Mouse (Mus musculus) cerebellum, adult 11 months (tissue): ENCODE results near the gene Bace2.

Experiments used
- DNase-seq: peaks from one replicate; pipeline ENCODE4 v3.0.0; 2022

Bace2 gene

DNA sequence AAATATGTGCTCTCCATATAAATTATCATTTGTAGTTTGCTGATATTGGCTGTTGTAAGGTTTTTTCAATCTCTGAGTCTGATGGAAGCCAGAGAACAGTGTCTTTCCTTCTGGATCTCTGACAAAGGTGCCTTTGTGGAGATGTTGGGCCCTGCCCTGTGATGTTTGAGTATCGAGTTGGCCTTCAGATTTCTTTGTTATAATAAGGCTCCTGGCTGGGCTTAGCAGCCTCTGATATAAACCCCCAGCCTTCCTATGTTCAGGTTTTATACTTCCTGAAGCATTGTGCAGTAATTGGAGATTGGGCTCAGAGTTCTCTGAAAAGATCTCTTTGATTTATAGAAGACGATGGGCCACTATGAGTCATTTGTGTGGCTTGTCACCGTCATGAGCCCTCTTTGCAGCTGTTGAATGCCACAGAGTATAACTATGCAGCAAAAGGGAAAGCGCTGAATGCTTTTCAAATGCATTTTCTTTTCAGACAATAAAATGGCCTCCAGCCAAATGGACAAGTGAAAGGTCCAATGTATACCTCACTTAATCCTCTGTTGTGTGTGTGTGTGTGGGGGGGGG lies 45.8 kb downstream of the Bace2 start:
- no peak for DNase-seq

DNA sequence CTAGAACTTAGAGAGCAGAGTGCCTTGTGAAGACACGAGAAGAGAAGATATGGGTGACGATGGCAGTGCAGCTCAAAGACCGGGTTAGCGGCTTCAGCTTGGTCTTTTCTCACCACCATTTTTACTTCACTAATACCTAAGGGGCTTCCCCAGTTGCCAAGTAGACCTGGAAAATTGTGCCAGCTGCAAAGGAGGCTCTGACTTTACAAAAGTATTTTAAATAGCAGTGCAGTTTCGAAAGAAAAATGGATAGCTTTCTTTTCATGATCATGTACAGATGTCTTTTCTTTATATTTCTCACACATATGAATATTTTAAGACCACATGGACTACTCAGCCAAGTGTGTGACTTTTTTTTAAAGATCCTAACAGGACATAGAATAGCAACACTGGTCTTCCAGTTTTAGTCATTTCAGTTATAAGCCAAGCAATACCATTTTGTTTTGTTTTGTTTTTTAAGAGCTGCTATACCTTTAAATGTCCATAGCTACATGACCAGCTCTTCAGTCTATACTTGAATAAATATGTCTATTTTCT lies 49.0 kb downstream of the Bace2 start:
- DNase-seq = no peak

DNA sequence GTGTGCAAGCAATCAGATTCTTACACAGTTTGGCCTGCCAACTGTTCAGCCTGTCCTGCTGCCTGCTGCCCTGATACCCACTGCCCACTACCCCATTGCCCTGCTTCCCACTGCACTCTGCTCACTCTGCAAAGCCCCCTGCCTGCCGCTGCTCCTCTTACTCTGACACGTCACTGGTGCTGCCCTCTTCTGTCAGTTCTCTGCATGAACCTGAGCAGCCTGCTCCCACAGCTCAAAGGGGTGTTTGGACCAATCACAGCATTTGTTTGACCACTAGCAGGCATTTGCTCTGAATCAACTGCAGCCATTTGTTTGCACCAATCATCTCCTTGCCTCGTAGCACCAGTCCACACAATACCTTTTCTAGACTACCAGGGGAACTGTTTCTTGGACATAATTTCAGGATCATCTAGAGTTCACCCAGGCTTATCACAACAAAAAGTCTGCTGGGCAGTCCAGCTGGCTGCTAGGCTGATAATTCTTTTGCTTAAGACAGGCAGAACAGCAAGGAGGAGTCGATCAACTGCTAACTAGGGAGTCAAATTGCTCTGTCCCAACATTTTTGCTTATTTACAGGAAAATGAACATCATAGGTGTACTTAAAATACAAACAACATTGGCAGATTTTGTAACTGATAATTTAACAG lies 61.5 kb downstream of the Bace2 start:
- DNase-seq = peak; percentile 3

DNA sequence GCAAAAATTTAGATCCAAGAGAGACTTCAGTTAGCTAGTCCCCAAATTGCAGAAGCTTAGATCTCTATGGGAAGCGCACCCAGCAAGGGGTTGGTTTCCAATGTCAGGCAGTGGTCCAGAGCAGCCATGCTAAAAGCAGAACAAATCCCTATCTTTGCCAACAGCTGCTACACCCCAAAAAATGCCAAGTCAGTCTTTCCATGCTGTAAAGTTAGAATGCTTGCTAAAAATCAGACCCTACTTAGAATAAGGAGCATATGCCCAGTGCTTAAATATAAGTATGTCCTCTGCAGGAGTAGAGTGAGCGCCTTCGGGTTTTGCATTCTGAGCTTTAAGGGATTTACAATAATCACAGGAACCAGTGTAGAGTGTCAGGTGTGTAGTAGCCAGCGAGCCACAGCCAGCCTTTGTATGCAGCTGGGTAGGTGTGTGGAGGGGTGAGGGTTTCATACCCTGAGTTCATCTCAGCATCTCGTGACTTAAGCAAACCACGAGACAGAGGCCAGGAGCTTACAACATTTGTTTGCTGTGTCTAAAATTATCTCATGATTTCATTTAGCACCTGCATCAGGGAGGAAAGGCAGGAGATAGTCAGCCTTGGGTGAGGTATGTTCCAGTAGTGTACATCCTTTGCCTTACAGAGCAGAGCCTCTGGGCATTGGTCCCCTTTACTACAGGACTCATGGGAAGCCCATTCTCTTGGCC lies 62.4 kb downstream of the Bace2 start:
- DNase-seq = no peak

DNA sequence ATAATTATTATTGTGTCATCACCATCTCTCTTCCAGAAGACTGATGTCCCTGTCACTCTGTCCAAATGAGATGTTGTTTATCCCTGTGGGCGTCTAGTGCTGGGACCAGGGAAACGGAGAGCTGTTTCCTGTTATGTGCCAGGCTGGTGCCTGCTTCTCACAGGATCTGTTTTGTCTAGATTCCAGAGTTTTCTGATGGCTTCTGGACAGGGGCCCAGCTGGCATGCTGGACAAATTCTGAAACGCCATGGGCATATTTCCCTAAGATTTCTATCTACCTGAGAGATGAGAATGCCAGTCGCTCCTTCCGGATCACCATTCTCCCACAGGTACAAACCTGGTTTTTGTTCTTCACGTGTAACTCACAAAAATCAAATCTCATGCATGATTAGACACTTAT lies 65.1 kb downstream of the Bace2 start:
- DNase-seq = no peak

DNA sequence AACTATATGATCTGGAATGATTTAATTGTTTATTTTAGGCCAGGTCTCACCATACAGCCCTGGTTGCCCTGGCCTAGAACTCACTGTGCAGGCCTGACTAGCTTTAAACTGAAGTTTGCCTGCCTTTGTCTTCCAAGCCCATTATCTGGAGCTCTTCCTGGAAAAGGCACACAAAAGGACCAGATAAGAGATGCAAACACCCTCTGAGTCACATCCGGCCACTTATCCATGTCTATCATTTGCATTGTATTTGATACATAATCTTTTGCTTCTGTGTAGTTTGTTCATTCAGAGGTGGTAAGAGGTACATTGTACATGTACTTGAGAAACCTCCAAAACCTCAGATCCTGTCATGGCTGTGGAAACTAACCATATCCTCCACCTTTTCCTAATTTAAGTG lies 67.1 kb downstream of the Bace2 start:
- no peak for DNase-seq

DNA sequence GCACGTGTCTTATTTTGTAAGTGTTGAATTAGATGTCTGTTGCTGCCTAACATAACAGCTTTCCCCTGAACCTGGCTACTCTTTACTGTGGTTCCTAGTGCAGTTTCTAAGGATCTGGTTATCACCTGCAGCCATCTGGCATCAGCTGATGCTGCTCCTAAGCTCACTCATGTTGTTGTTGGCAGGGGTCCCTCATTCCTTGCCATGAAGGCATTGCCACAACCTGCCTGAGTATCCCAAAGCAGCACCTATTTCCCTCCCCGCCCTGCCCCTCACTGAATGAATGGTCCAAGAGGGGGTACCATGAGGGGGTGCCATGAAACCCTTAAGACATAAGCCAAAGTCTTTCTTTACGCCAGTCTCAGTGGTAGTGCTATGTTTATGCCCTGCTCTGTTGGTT lies 71.5 kb downstream of the Bace2 start:
- DNase-seq = no peak

DNA sequence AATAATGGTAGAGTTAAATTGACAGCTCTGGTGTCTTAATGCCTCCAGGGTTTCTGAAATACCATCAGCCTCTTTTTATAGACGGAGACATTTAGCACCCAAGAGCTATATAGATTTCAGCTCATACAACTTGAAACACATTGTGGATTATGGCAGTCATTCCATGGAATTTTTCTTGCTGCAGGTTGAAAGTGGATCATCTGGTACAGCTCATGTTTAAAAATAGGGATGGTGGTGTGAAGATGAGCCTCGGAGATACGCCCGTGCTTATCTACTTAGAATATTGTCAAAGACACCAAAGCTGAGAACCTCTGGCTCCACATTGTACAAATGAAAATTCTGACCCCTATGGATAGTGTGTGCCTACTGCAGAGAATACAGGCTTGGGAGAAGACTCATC lies 73.5 kb downstream of the Bace2 start:
- DNase-seq = no peak

DNA sequence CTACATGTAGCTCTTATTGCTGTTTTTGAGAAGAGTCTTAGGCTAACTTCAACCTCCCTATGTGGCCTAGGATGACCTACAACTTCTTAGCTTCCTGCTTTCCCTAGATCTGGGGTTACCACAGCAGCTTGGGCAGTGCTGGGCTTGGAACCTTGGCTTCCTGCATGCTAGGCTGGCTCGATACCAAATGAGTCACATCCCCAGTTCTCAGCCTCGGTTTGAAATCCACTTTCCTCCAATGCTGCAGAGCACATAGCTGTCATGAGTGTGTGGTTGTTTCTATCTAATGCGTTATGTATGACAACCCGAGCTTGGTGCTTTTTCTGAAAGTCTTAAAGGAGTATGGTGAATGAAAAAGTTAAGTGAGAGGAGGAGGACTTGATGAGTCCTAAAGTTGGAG lies 74.8 kb downstream of the Bace2 start:
- no peak for DNase-seq

DNA sequence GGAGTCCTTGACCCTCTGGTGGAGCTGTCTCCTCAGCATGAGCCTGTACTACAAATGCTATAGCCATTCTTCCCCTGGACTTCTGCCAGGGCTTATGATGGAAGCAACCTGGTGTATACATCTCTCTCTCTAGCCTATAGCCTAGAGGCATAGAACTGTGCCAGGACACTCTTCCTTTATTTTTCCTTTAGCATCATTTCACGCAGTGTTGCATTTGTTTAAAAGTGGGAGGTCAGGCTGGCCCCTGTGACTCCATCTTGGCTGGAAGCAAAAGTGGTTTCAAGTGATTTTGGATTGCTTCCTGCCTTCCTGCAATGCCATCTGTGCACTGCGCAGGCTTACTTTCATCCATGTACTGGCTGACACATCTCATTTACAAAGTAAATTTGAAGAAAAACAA lies 77.7 kb downstream of the Bace2 start:
- peak; percentile 6 for DNase-seq

DNA sequence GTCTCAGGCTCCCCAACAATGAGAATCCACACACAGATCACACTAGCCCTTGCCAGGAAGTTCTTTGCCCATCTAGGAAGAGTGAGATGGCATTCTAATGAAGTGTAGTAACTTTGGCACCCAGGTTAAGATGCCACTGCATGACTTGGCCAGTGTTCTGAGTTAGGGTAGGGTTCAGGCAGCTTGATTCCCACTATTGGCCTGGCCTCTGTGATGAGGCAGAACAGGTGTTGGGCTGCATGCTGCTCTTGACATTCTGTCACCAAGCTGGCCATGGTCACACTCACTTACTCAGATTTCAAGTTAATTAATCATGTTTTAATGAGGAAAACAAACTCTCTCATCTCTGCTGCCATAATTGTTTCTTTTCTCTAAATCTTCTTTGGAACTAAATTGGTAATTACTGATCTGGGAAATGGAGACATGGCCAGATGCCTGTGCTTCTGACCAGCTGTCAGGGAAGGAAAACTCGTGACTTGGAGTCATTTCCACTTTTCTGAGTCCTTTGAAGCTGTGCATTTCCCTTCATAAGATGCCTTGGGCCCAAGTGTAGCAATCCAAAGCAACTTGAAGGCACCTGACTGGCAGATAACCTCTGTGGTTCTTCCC lies 81.0 kb downstream of the Bace2 start:
- DNase-seq = no peak

DNA sequence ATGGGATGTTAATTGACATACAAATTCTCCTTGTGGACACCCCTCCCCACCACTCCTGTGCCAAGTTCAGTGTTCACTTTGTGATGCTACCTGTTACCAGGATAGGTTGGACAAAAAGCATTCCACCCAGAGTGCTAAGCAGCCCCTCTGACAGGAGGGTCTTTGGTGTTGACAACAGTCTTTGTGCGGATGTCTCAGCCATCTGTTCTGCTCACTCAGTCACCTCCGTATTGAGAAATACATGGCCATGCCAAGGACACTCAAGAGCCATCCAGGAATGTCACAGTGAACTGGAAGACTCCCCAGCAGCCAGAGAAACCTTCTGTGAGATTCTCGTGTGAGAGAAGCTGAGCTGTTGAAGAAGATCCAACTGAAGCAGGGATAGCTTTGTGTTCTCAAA lies 81.6 kb downstream of the Bace2 start:
- no peak for DNase-seq

DNA sequence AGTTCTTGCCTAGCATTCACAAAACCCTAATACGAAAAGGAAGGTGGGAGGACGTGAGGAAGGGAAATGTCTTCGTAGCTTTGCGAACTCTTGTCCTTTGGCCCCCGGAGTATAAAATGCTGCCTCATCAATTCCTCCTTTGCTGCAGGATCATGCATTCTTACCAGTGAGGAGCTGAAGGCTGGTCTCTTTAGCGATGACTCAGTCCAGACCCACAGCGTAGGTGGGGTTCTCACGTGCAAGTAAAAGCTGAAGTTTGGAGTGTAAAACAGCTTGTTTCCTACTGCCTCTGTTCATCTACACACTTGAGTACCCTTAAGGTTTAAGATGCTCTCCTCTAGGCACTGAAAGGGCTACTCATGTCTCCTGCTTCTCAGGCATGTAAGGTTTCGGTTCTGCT lies 85.4 kb downstream of the Bace2 start:
- DNase-seq = no peak

DNA sequence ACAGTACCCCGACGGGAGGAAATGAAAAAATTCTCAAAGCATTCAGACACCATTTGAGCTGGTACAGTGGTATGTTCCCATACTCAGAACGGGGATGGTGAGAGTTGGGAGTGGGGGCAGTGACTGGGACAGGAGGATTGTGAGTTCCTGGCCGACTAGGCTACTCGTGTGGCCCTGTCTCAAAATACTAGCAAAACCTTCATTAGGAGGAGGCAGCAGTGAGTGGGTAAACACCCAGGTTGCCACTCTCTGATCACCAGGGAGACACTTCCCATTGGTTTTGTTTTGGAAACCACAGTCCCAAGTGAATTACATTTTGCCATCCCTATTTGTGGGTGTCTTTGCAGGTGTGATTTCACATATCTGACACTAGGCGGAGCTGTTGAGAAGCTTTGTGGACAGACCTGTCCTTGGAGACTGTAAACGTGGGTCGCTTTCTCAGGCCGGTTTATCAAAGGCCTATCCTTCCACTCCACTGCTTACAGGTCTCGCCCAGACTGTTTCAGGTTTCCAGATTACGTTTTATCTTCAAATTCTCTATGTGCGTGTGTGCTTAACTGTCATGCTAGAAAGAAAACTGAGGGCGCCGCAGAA lies 87.2 kb downstream of the Bace2 start:
- DNase-seq = peak; percentile 6

DNA sequence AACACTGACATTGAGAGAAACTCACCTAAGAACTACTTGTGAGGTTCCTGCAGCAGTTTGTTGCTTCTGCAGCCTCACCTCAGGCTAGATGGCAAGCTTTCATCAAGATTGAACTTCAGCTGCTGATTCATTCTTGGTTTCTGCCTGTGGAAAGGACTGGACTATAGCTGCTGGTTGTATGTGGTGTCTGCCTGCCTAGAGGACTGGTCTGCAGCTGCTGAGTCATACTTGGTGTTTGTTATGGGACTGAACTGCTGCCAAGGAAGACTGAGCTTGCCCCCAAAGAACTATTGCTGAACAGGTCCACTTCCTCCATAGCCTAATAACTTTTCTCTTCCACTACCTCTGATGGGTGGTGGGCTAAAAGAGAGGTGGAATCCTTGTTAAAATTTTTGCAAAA lies 90.8 kb downstream of the Bace2 start:
- no peak for DNase-seq

DNA sequence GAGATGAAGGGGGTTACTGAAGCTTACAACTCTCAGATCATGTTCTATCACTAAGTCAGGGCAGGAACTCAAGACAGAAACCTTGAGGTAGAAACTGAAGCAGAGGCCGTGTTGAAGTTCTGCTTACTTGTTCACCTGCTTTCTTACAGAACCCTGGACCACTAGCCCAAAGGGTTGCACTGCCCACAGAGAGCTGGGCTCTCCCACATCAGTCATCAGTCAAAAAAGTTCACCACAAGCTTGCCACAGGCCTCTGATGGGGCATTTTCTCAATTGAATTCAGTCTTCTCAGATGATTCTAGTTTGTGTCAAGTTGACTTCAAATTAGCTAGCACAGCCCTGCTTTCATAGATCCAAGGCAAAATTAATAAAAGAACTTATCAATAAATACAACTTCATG lies 103.3 kb downstream of the Bace2 start:
- DNase-seq = no peak

DNA sequence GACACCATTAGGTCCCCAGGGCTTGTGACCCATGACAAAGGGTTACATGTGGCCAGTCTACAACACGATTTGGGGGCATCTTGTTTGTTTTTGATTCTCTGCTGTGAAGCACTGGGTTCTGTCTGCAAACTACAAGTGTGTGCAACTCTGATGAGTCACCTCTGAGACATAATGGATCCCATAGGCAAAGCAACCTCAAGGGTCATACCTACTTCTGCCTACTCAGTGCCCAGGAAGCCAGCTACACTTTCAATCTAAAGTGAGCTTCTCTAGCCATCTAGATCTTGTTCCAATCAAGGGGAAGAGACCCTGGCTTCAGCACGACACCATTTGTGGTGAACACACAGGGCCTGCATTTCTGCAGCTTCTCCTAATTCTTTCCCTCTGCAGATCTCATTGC lies 104.7 kb downstream of the Bace2 start:
- no peak for DNase-seq

DNA sequence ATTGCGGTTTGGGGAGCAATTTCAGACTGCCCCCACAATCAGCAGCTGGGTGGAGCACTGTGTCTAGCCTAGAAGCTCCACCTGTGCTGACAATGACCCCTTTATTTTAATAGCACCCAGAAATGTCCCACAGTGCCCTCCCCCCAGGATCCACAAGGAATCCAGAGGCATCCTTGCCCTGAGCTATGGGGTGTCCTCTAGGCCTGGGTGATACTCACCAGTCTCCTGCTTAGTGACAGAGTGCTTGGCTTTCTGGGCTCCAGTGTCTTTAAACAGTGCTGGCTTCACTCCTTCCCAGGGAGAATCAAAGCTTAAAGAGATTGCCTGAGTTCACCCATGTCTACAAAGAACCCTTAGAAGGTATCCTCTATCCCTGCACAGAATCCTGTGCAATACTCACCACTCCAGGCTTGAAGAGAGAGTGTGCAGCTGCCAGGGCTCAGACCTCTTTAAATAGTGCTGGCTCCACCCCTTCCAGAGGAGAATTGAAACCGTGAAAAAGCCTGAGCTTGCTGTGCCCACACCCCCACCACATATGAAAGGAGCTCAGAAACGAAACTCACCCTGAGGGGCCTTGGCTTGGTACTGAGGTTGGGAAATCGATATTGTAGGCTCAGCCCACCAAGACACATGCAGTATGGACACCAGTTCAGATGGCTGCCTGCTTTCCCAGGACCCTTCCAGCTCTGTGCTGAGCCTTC lies 106.1 kb downstream of the Bace2 start, which contains the start of gene Mx1:
Mx1 (minus strand) TSS at position 427 of the 701 bp plus-strand sequence.
- DNase-seq = no peak

DNA sequence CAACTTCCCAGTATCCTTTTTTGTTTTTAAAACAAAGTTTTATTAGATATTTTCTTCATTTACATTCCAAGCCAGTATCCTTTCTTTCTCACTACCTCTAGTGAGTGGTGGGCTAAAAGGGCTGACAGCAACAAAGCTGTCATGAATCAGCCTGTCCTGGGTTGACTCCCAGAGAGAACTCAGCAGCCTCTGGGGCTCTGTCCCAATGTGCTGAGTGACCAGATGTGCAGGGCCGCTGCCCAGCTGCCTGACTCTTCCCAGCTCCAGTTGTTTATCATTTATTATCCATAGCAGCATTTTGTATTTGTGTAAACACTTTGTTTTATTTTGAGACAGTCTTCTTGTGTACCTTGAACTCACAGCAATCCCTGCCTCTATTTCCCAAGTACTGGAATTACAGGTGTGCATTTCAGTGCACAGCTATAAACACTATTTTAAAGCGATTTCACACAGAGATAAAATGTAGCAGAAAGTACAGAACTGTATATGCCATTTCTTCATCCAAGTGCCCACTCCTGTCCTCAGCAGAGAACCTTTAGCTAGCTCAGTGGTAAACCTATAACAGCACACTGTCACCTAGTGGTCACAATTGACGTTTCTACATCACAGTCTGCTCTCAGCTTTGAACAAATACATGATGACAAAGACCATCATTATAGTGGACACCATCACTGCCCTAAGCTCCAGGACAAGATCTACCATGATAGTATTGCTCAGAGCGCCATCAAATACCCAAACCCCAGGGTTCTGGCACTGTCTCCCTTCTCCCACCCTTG lies 109.8 kb downstream of the Bace2 start:
- DNase-seq = no peak

DNA sequence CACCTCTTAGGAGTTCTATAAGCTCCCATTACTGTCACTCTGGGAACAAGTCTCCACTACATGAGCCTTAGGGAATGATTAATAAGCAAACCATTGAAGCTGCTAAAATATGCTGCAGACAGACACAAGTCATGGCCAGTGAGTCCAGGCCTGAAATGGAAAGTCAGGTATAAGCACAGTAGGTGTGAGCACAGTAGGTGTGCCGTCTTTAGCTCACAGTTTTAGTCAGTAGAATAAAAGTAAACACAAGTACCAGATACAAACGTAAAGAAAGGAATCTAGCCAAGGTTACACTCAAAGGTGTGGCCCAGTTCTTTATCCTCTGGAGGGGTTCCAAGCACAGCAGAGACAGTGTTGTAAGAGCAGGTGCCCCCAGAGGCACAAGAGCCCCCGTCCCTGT lies 110.9 kb downstream of the Bace2 start:
- no peak for DNase-seq

DNA sequence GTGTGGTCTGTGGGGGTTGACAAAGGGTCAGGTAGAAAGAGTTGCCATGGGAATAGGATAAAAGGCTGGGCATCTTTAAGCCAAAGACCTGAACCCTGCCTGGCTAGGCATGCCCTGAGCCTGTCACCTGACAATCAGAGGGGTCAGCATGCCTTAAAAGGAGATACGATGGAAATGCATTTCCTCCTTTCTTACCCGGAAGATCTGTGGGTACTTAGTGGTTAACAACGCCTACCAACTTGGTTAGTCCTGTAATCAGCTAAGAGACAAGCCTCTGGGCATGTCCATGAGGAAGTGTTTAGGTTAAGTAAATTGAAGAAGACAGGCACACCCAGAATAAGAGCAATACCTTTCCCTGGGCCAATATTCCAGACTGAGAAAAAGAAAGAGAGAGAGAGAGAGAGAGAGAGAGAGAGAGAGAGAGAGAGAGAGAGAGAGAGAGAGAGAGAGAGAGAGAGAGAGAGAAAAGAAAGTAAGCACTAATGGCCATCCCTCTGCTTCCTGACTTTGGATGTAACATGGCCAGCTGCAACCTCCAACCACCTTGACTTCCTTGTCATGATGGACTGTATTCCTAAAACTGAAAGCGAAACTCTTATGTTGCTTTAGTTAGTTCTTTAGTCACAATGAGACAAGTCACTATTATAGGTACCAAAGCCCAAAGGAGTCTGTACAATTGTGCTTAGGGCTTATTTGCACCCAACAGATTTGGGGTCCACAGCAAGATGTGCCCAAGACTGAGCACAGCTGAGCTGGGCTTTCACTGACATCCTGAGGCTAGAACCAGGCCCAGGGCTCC lies 111.7 kb downstream of the Bace2 start:
- no peak for DNase-seq
